In the genomic region with DNA sequence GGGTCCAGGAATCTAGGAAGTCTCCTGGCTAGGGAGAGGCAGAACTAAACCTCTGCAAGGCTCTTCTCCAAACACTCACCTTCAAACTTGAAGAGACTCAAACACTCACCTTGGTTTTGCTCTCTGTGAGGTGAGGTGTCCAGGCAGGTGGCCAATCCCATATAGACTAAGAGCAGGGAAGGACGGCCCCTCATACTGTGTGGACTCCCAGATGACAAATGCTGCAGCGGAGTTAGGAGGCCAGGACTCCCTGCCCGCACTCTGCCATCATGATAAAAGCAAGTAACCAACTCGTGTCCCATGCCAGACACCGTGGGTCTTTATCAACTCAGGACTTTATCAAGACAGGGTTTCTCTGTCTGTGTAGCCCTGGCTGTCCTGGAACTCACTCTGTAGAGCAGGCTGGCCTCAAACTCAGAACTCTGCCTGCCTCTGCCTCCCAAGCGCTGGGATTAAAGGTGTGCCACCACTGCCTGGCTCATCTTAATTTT, we compare ENCODE assay signal across 13 mouse cellular contexts. TPM values are rescaled to one million over a fixed set of nuclear protein-coding genes. Genes with fewer than 3 reads are reported as not detected.
DNase-seq lines count a peak whose midpoint lies in the region; ATAC-seq and TF ChIP-seq lines count a peak whose summit lies in the region.
"Had no signal": no experiment of that assay in that cellular context is flagged by ENCODE, and none has a peak within 500 bp of the region (broad histone marks: within the 10 kb centered on the region; RNA-seq: fewer than 3 reads in every experiment).

No protein-coding gene starts in this region.

- no peaks in the 10 kb centered on the region for H3K36me3 ChIP-seq in liver, embryonic 11.5 days (ENCODE audit: control insufficient read depth, insufficient read depth, low read length)
- H3K36me3 ChIP-seq in embryonic facial prominence, embryonic 14.5 days (ENCODE audit: control insufficient read depth, insufficient read depth, low read length) = no peaks in the 10 kb centered on the region
- peaks cover 7% of the 10 kb centered on the region; the same call in 1 of the 2 replicates for H3K36me3 ChIP-seq in intestine, postnatal 0 days (ENCODE audit: control insufficient read depth, insufficient read depth)
- peaks cover 4% of the 10 kb centered on the region for H3K36me3 ChIP-seq in myocyte (ENCODE audit: control insufficient read depth, insufficient read depth)

- TF ChIP-seq POLR2A in myocyte (IDR thresholded peaks at IDR 0.05; ENCODE audit: insufficient read length, low read depth) = no peak

- no peak for DNase-seq in liver, embryonic 11.5 days (ENCODE audit: low spot score)
- DNase-seq in liver = no peak
- DNase-seq in embryonic facial prominence, embryonic 14.5 days (ENCODE audit: low spot score) = no peak
- DNase-seq in frontal cortex, postnatal 14 days (ENCODE audit: low spot score in 2 of 2) = no peak
- DNase-seq in spleen, postnatal 36 days (ENCODE audit: low spot score in 2 of 2) = no peak
- DNase-seq: adrenal gland, adult 2 months; cerebellum, postnatal 25 days; layer of hippocampus, adult 9-11 months; lung, postnatal 4 days had no signal

- H3ac ChIP-seq in myocyte (ENCODE audit: control insufficient read depth, insufficient read length) = no peak overlapping the region

- H3K9ac ChIP-seq in liver, embryonic 11.5 days (ENCODE audit: low read depth, low read length) = no peak overlapping the region
- no peak overlapping the region for H3K9ac ChIP-seq in embryonic facial prominence, embryonic 14.5 days (ENCODE audit: low read depth, low read length)
- H3K9ac ChIP-seq in intestine, postnatal 0 days (ENCODE audit: low read depth, low read length) = no peak overlapping the region; the same call in 1 of the 2 replicates

- no peak for ATAC-seq in liver, embryonic 11.5 days (replicated peaks; ENCODE audit: low FRiP score)
- ATAC-seq in embryonic facial prominence, embryonic 14.5 days (ENCODE audit: low read depth) = no peak
- ATAC-seq in intestine, postnatal 0 days = no peak
- ATAC-seq: inflammation-experienced regulatory T-cells, adult 6 months; Patski had no signal

- H3K4me1 ChIP-seq in liver, embryonic 11.5 days (replicated peaks; ENCODE audit: control insufficient read depth, insufficient read depth, low read length) = peaks cover 21% of the 10 kb centered on the region
- H3K4me1 ChIP-seq in embryonic facial prominence, embryonic 14.5 days (ENCODE audit: control insufficient read depth, insufficient read depth, low read length) = peaks cover 11% of the 10 kb centered on the region
- no peaks in the 10 kb centered on the region for H3K4me1 ChIP-seq in intestine, postnatal 0 days (replicated peaks; ENCODE audit: control insufficient read depth, insufficient read depth, low read length)

- H3K4me2 ChIP-seq in liver, embryonic 11.5 days = peak overlapping the region; percentile 71; the same call in 1 of the 2 replicates
- H3K4me2 ChIP-seq in embryonic facial prominence, embryonic 14.5 days (ENCODE audit: low read depth, low read length) = peak overlapping the region; percentile 61; the same call in 1 of the 2 replicates
- peak overlapping the region; percentile 72 for H3K4me2 ChIP-seq in intestine, postnatal 0 days (replicated peaks; ENCODE audit: low read depth)
- H3K4me2 ChIP-seq in myocyte (ENCODE audit: low read depth) = no peak overlapping the region

- peaks cover 28% of the 10 kb centered on the region for H3K79me2 ChIP-seq in myocyte (ENCODE audit: control insufficient read depth, insufficient read depth)

- H3K9me3 ChIP-seq in liver, embryonic 11.5 days (ENCODE audit: control insufficient read depth, low read length) = no peaks in the 10 kb centered on the region
- H3K9me3 ChIP-seq in embryonic facial prominence, embryonic 14.5 days (ENCODE audit: control insufficient read depth, low read length) = no peaks in the 10 kb centered on the region
- no peaks in the 10 kb centered on the region for H3K9me3 ChIP-seq in intestine, postnatal 0 days (ENCODE audit: control insufficient read depth)

- no peak for TF ChIP-seq CTCF in intestine, postnatal 0 days (IDR thresholded peaks at IDR 0.05; ENCODE audit: low read depth)

- H3K27ac ChIP-seq in liver, embryonic 11.5 days (ENCODE audit: low read depth, low read length) = peak overlapping the region; percentile 6; the same call in 1 of the 2 replicates
- H3K27ac ChIP-seq in embryonic facial prominence, embryonic 14.5 days (replicated peaks; ENCODE audit: low read depth, low read length) = no peak overlapping the region
- no peak overlapping the region; the same call in 1 of the 2 replicates for H3K27ac ChIP-seq in intestine, postnatal 0 days (ENCODE audit: low read depth, low read length)

- 62% methylated on average over 6 of the region's 6 CpGs for WGBS in liver, embryonic 11.5 days
- 92% methylated on average over 6 of the region's 6 CpGs for WGBS in embryonic facial prominence, embryonic 14.5 days
- WGBS in intestine, postnatal 0 days = 61% methylated on average over 6 of the region's 6 CpGs

- no peaks in the 10 kb centered on the region for H3K27me3 ChIP-seq in liver, embryonic 11.5 days (replicated peaks; ENCODE audit: control insufficient read depth, insufficient read depth, low read length)
- no peaks in the 10 kb centered on the region for H3K27me3 ChIP-seq in embryonic facial prominence, embryonic 14.5 days (replicated peaks; ENCODE audit: control insufficient read depth, insufficient read depth, low read length)
- H3K27me3 ChIP-seq in intestine, postnatal 0 days (replicated peaks; ENCODE audit: control insufficient read depth, insufficient read depth, low read length) = no peaks in the 10 kb centered on the region
- no peaks in the 10 kb centered on the region for H3K27me3 ChIP-seq in myocyte (ENCODE audit: control insufficient read depth, insufficient read depth, insufficient read length)
- H3K27me3 ChIP-seq: Patski had no signal

- H3K4me3 ChIP-seq in liver, embryonic 11.5 days (ENCODE audit: low read depth, low read length) = no peak overlapping the region
- H3K4me3 ChIP-seq in embryonic facial prominence, embryonic 14.5 days (ENCODE audit: low read depth, low read length) = no peak overlapping the region
- H3K4me3 ChIP-seq in intestine, postnatal 0 days (ENCODE audit: low read depth, low read length) = peak overlapping the region; percentile 84
- H3K4me3 ChIP-seq in myocyte = peak overlapping the region; percentile 65

TF ChIP-seq in myocyte, 11 proteins besides CTCF, POLR2A, EP300 and RAD21:
- TF ChIP-seq USF1 (IDR thresholded peaks at IDR 0.05; ENCODE audit: low read depth) (no peak), SRF (IDR thresholded peaks at IDR 0.05; ENCODE audit: control insufficient read depth, insufficient read length, low read depth) (no peak), TCF12 (IDR thresholded peaks at IDR 0.05; ENCODE audit: insufficient read depth, poor library complexity, severe bottlenecking) (no peak), TCF3 (IDR thresholded peaks at IDR 0.05; ENCODE audit: insufficient read length, low read depth) (no peak), MAX (IDR thresholded peaks at IDR 0.05; ENCODE audit: low read depth) (no peak), MYOG (IDR thresholded peaks at IDR 0.05; ENCODE audit: control insufficient read depth in 1 of 3, insufficient read depth in 1 of 3, insufficient read length in 2 of 3, low read depth in 2 of 3) (no peak), POLR2AphosphoS2 (IDR thresholded peaks at IDR 0.05; ENCODE audit: insufficient read length, low read depth) (no peak), CEBPB (IDR thresholded peaks at IDR 0.05; ENCODE audit: insufficient read depth, poor library complexity, severe bottlenecking) (no peak), E2F4 (IDR thresholded peaks at IDR 0.05; ENCODE audit: insufficient read depth) (no peak), MYOD1 (IDR thresholded peaks at IDR 0.05; ENCODE audit: control insufficient read depth in 1 of 3, insufficient read length in 2 of 3, low read depth in 2 of 3) (no peak), REST (IDR thresholded peaks at IDR 0.05; ENCODE audit: insufficient read depth, insufficient read length) (no peak)

RNA-seq across cellular contexts. Expression of gene Nosip, which starts 1.6 kb away (rescaled TPM):
- 60.9 and 63.0 TPM in 2 replicates for polyA plus RNA-seq in liver, embryonic 11.5 days (2014; fragmentation: Nextera tagmentation; extraction: Ambion mirVana)
- 59.1 and 63.3 TPM in 2 replicates for polyA plus RNA-seq in embryonic facial prominence, embryonic 14.5 days (2014; fragmentation: Nextera tagmentation; extraction: Ambion mirVana)
- 38.9 and 40.5 TPM in 2 replicates for polyA plus RNA-seq in intestine, postnatal 0 days (2015; fragmentation: Nextera tagmentation; extraction: Ambion mirVana)
- polyA plus RNA-seq in myocyte (2012; fragmentation: generic; extraction: Trizol) = 66.1 TPM

RNA-seq across cellular contexts. Expression of gene Prrg2, which starts 1.8 kb away (rescaled TPM):
- 12.0 and 12.4 TPM in 2 replicates for polyA plus RNA-seq in liver, embryonic 11.5 days (2014; fragmentation: Nextera tagmentation; extraction: Ambion mirVana)
- polyA plus RNA-seq in embryonic facial prominence, embryonic 14.5 days (2014; fragmentation: Nextera tagmentation; extraction: Ambion mirVana) = 20.9 and 22.2 TPM in 2 replicates
- 56.8 and 59.0 TPM in 2 replicates for polyA plus RNA-seq in intestine, postnatal 0 days (2015; fragmentation: Nextera tagmentation; extraction: Ambion mirVana)
- 12.9 TPM for polyA plus RNA-seq in myocyte (2012; fragmentation: generic; extraction: Trizol)

RNA-seq across cellular contexts. Expression of gene Prr12, which starts 8.0 kb away (rescaled TPM):
- polyA plus RNA-seq in liver, embryonic 11.5 days (2014; fragmentation: Nextera tagmentation; extraction: Ambion mirVana) = 7.3 and 8.7 TPM in 2 replicates
- polyA plus RNA-seq in embryonic facial prominence, embryonic 14.5 days (2014; fragmentation: Nextera tagmentation; extraction: Ambion mirVana) = 12.8 and 13.7 TPM in 2 replicates
- 2.4 and 2.6 TPM in 2 replicates for polyA plus RNA-seq in intestine, postnatal 0 days (2015; fragmentation: Nextera tagmentation; extraction: Ambion mirVana)
- polyA plus RNA-seq in myocyte (2012; fragmentation: generic; extraction: Trizol) = 10.2 TPM

RNA-seq across cellular contexts. Expression of gene Rcn3, which starts 31.3 kb away (rescaled TPM):
- polyA plus RNA-seq in liver, embryonic 11.5 days (2014; fragmentation: Nextera tagmentation; extraction: Ambion mirVana) = 146 and 163 TPM in 2 replicates
- polyA plus RNA-seq in embryonic facial prominence, embryonic 14.5 days (2014; fragmentation: Nextera tagmentation; extraction: Ambion mirVana) = 587 and 592 TPM in 2 replicates
- polyA plus RNA-seq in intestine, postnatal 0 days (2015; fragmentation: Nextera tagmentation; extraction: Ambion mirVana) = 81.8 and 85.6 TPM in 2 replicates
- polyA plus RNA-seq in myocyte (2012; fragmentation: generic; extraction: Trizol) = 123 TPM

RNA-seq across cellular contexts. Expression of gene Rras, which starts 42.9 kb away (rescaled TPM):
- 19.3 and 21.6 TPM in 2 replicates for polyA plus RNA-seq in liver, embryonic 11.5 days (2014; fragmentation: Nextera tagmentation; extraction: Ambion mirVana)
- polyA plus RNA-seq in embryonic facial prominence, embryonic 14.5 days (2014; fragmentation: Nextera tagmentation; extraction: Ambion mirVana) = 50.5 and 52.3 TPM in 2 replicates
- 94.6 and 100 TPM in 2 replicates for polyA plus RNA-seq in intestine, postnatal 0 days (2015; fragmentation: Nextera tagmentation; extraction: Ambion mirVana)
- 127 TPM for polyA plus RNA-seq in myocyte (2012; fragmentation: generic; extraction: Trizol)

Comparison
In these comparisons a context has a peak if more than half of its experiments do, and no peak if none do; other contexts are left out.
1. H3K4me3 ChIP-seq: peak in intestine, postnatal 0 days (single experiment) and myocyte (single experiment); none in liver, embryonic 11.5 days (single experiment) and embryonic facial prominence, embryonic 14.5 days (single experiment).